Mouse (Mus musculus) lung, embryonic 14.5 days (tissue): ENCODE results near the gene Cand2. TPM values are rescaled to one million over a fixed set of nuclear protein-coding genes. Genes with fewer than 3 reads are reported as not detected.
A peak's percentile ranks its signal among the peaks of the same experiment; 100 is the strongest.

Source experiments
- ATAC-seq: fragments of 200-750 bp; cut with Nextera tagmentation; 2 replicates; pipeline ENCODE4 v1.8.0; 2017; ENCODE audit warnings: mild to moderate bottlenecking, moderate TSS enrichment, moderate library complexity; ENCODE audit not compliant: insufficient read depth
- DNase-seq: peaks from one replicate; pipeline ENCODE4 v3.0.0-alpha.2; 2015
- H3K27ac ChIP-seq: fragments of 300-500 bp; sonication (generic); 2 replicates; pipeline ENCODE4 v1.5.1; 2014; ENCODE audit warnings: low read depth, mild to moderate bottlenecking, moderate library complexity
- H3K27me3 ChIP-seq: fragments of 300-500 bp; sonication (generic); 2 replicates; pipeline ENCODE4 v1.6.1; 2014; ENCODE audit warnings: low read length, control low read depth; ENCODE audit not compliant: insufficient read depth
- H3K36me3 ChIP-seq: fragments of 300-500 bp; sonication (generic); 2 replicates; pipeline ENCODE4 v1.6.1; 2014; ENCODE audit warnings: control low read depth; ENCODE audit not compliant: insufficient read depth
- H3K4me1 ChIP-seq: fragments of 300-500 bp; sonication (generic); 2 replicates; pipeline ENCODE4 v1.6.1; 2014; ENCODE audit warnings: antibody characterized with exemption, control low read depth; ENCODE audit not compliant: insufficient read depth
- H3K4me2 ChIP-seq: fragments of 300-500 bp; sonication (generic); 2 replicates; pipeline ENCODE4 v1.6.1; 2014; ENCODE audit warnings: mild to moderate bottlenecking
- H3K4me3 ChIP-seq: fragments of 300-500 bp; sonication (generic); 2 replicates; pipeline ENCODE4 v1.5.1; 2014; ENCODE audit warnings: low read depth, low read length
- H3K9ac ChIP-seq: fragments of 300-500 bp; sonication (generic); 2 replicates; pipeline ENCODE4 v1.6.1; 2014
- H3K9me3 ChIP-seq: fragments of 300-500 bp; sonication (generic); 2 replicates; pipeline ENCODE4 v1.6.1; 2016; ENCODE audit warnings: low read depth, low read length, control low read depth
- CTCF ChIP-seq: IDR thresholded peaks from 2 replicates; pipeline ENCODE4 v1.5.1; 2016; ENCODE audit warnings: antibody characterized with exemption, low read depth
- WGBS: fragments of 180-500 bp; shearing (Covaris S2); extraction: QIAGEN DNeasy Blood & Tissue Kit; methylation state at CpG from one replicate; pipeline ENCODE4 v1.1.7; 2014; 5-methylcytosine and 5-hydroxymethylcytosine counted together
- polyA plus RNA-seq: library from polyadenylated mRNA; unstranded; fragments of >200 nt; fragmentation: Nextera tagmentation; extraction: Ambion mirVana; gene quantifications from 2 replicates; pipeline ENCODE4 v1.2.1, GENCODE M21; 2014

The Cand2 gene
- polyA plus RNA-seq, result 38.3 and 46.3 TPM in 2 replicates

DNA sequence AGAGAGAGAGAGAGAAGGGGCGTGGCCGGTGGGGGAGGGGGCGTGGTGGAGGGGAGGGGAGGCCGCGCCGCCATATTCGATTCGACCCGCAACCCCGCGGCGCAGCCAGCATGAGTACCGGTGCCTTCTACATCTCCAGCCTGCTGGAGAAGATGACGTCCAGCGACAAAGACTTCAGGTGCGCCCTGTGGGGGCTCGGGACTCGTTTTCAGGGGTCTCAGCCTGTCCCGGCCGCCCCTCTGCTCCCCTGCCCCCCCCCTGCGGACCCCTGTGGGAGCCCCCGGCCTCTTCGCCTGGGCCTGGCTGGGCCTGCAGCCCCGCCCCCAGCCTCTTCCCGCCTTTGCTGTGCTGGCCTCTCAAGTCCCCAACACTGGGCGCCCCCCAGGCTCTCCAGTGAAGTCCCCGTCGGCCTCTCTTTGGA, at the start of gene Cand2:
Gene Cand2 (plus strand): TSS at position 38 of the 421 bp plus-strand sequence.
- ATAC-seq, result peak; percentile 89
- 1% methylated on average over 21 of the region's 28 CpGs for WGBS

DNA sequence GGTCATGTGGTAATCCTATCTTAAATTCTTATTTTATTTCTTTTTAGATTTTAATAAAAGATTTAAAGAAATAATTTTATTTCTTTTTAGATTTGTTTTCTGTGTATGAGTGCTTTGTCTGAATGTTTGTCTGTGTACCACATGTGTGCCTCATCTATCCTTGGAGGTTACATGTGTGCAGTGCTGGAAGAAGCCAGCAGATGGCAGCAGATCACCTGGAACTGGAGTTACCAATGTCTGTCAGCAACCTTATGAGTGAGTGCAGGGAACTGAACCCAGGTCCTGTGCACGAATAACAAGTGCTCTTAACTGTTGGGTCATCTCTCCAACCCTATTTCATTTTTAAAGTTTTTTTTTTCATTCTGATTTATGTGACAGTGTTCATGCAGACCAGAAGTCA, 47.2 kb upstream of the Cand2 start:
- peak; percentile 77 for TF ChIP-seq CTCF
- Histone ChIP-seq H3K9me3 (no peaks in the 10 kb centered on the region; the same call in 1 of the 2 replicates), H3K27ac (no peak overlapping the region), H3K4me2 (no peak overlapping the region), H3K4me1 (peaks cover 4% of the 10 kb centered on the region), H3K9ac (no peak overlapping the region), H3K27me3 (no peaks in the 10 kb centered on the region), H3K36me3 (no peaks in the 10 kb centered on the region), H3K4me3 (no peak overlapping the region)
- WGBS, result 84% methylated on average over 1 of the region's 1 CpGs
- no peak for ATAC-seq
- DNase-seq, result peak; percentile 80

More for the DNA sequence above, at the start of gene Cand2:
- H3K27ac ChIP-seq, result peak within 1 kb of the TSS; percentile 88
- no peaks in the 10 kb centered on the region for H3K27me3 ChIP-seq
- peak within 1 kb of the TSS; percentile 79 for H3K4me3 ChIP-seq
- no peak for TF ChIP-seq CTCF
- H3K9me3 ChIP-seq, result no peaks in the 10 kb centered on the region
- peaks cover 13% of the 10 kb centered on the region for H3K36me3 ChIP-seq
- H3K4me1 ChIP-seq, result peaks cover 16% of the 10 kb centered on the region
- peak within 1 kb of the TSS; percentile 96 for H3K4me2 ChIP-seq
- H3K9ac ChIP-seq, result peak within 1 kb of the TSS; percentile 76
- peak; percentile 83 for DNase-seq

DNA sequence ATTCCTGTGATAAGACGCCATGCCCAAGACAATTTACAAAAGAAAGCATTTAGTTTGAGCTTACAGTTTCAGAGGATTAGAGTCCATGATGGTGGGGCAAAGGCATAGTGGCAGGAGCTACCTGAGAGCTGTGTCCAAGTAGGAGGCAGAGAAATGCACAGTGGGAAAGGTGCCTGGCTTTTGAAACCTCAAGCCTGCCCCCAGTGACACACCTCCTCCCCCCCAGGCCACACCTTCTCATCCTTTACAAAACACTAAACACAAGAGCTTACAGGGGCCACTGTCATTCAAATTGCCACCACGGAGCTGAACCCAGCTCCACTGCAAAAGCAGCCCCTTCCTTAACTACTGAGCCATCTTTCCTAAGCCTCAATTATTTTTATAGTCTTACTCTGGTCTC, 46.8 kb upstream of the Cand2 start:
- H3K9ac ChIP-seq, result no peak overlapping the region
- no peaks in the 10 kb centered on the region for H3K36me3 ChIP-seq
- H3K9me3 ChIP-seq, result no peaks in the 10 kb centered on the region; the same call in 1 of the 2 replicates
- ATAC-seq (no peak), DNase-seq (no peak)
- H3K27ac ChIP-seq, result no peak overlapping the region
- H3K4me2 ChIP-seq, result no peak overlapping the region
- no peak overlapping the region for H3K4me3 ChIP-seq
- TF ChIP-seq CTCF, result no peak
- H3K27me3 ChIP-seq, result no peaks in the 10 kb centered on the region
- H3K4me1 ChIP-seq, result peaks cover 4% of the 10 kb centered on the region
- 50% methylated on average over 2 of the region's 2 CpGs for WGBS

DNA sequence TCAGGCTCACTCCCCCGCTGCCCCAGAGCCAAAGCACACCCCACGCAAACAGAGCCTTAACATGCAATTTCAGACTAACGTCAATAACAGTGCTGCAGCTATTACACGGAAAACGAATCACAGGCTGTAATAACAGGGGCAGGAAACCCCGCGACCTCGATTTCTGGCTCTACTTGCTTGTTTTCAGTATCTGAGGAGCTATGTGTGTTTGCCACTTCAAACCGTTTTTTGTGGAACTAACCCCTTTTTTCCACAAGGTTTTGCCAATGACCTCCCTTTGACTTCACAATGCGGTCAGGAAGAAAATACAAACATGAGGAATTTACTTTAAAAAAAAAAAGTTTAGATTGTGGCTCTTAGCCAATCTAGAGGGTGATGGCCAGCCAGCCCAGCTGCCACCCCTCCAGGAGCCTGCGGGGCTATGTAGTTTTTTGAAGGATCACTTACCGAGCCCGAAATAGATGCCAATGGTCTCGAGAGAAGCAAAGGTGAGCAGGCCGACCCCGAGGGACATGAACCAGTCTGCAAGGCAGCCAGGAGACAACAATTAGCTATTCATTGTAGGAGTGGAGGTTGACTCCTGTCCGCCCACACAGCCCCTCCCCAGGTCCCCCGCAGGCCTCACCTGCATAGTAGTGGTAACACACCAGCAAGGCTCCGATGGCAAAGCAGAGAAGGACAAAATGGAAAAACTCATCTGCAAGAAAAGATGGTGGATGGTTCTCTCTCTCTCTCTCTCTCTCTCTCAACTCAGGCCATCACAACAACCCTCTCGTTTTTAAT, 43.6 kb upstream of the Cand2 start:
- peak; percentile 64 for DNase-seq
- H3K36me3 ChIP-seq, result no peaks in the 10 kb centered on the region
- peaks cover 4% of the 10 kb centered on the region for H3K4me1 ChIP-seq
- H3K9me3 ChIP-seq, result peaks cover 4% of the 10 kb centered on the region
- H3K4me2 ChIP-seq, result peak overlapping the region; percentile 32
- no peak overlapping the region for H3K9ac ChIP-seq
- H3K27ac ChIP-seq, result peak overlapping the region; percentile 47; the same call in 1 of the 2 replicates
- H3K4me3 ChIP-seq, result no peak overlapping the region
- no peak for TF ChIP-seq CTCF
- no peaks in the 10 kb centered on the region for H3K27me3 ChIP-seq
- ATAC-seq, result peak; percentile 56
- WGBS, result 42% methylated on average over 20 of the region's 20 CpGs

DNA sequence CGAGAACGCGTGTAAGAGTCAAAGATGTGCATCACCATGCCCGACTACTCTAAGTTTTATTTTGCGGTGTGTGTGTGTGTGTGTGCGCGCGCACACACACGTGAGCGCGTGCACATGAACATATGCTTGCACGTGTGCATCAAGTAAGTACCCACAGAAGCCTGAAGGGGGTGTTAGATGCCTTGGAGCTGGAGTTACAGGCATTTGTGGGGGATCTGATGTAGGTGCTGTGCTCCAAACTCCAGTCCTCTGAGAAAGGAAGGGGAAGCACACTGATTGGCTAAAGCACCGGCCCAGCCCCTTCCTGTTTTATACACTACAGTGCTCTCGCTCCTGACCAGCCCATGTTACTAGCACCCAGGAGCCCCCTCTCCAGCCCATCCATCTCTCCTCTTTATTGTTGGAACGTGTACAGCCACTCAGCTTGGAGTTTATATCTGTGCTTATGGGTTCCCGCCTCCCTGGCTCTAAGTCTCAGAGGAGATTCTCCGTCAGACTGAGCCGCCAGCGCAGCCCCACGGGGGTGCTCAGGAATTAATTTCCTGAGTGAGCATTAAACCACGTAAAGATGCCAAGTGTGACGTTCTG, 41.9 kb upstream of the Cand2 start:
- no peak overlapping the region for H3K9ac ChIP-seq
- TF ChIP-seq CTCF, result no peak
- H3K4me2 ChIP-seq, result no peak overlapping the region
- peaks cover 4% of the 10 kb centered on the region for H3K9me3 ChIP-seq
- H3K4me3 ChIP-seq, result no peak overlapping the region
- DNase-seq (peak; percentile 39), ATAC-seq (no peak)
- 73% methylated on average over 22 of the region's 22 CpGs for WGBS
- no peaks in the 10 kb centered on the region for H3K36me3 ChIP-seq
- peaks cover 4% of the 10 kb centered on the region for H3K4me1 ChIP-seq
- no peak overlapping the region for H3K27ac ChIP-seq
- H3K27me3 ChIP-seq, result no peaks in the 10 kb centered on the region

DNA sequence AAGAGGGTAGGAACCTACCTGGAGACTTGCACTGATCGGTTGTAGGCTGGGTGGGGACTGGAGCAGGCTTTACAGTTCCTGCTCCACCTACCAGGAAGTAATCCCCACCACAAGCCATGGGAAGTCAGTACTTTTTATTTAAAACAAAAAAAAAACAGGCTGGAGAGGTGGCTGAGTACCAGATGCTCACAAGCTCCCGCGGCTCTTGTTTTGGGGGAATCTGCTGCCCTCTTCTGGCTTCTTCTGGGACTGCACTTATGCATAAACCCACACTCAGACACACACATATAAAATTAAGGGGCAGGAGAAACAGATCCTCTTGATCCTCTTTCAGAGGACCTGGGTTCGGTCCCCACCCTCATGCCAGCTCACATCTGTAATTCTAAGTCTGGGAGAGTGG, 39.4 kb upstream of the Cand2 start:
- Histone ChIP-seq H3K27me3 (no peaks in the 10 kb centered on the region), H3K4me3 (no peak overlapping the region), H3K9me3 (peaks cover 4% of the 10 kb centered on the region; the same call in 1 of the 2 replicates), H3K4me1 (peaks cover 4% of the 10 kb centered on the region), H3K9ac (no peak overlapping the region), H3K36me3 (no peaks in the 10 kb centered on the region), H3K27ac (no peak overlapping the region), H3K4me2 (no peak overlapping the region)
- peak; percentile 50 for TF ChIP-seq CTCF
- WGBS, result 87% methylated on average over 4 of the region's 4 CpGs
- ATAC-seq, result no peak
- peak; percentile 47 for DNase-seq

DNA sequence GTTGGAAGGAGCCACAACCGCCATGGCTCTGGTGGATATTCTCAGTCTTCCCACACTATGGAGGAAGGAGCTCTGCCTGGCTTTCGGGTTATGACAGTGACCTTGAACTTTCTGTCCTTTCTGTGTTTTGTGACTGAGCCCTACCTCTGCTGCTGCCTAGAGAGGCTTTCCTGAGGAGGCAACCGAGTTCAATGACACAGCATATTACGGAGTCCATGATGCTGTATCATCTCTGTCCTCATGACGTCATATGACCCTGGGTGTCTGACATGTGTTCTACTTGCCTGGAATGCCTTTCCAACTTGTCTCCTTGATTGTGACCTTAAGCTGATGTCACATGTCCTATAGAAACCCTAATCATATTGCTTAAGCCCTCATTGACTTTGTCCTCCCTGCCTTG, 35.3 kb upstream of the Cand2 start:
- Histone ChIP-seq H3K9ac (no peak overlapping the region), H3K9me3 (peaks cover 4% of the 10 kb centered on the region; the same call in 1 of the 2 replicates), H3K4me3 (no peak overlapping the region), H3K4me1 (no peaks in the 10 kb centered on the region), H3K27ac (no peak overlapping the region), H3K4me2 (no peak overlapping the region), H3K27me3 (no peaks in the 10 kb centered on the region), H3K36me3 (no peaks in the 10 kb centered on the region)
- TF ChIP-seq CTCF, result no peak
- WGBS, result 86% methylated on average over 5 of the region's 5 CpGs
- ATAC-seq, result no peak
- DNase-seq, result no peak
